Mouse (Mus musculus) E14TG2a.4 (cell line): ENCODE data around the gene Chil5.
"Not testable (repeated sequence)": the region's sequence is repeated elsewhere in the genome, so short reads cannot be mapped to it uniquely, and the experiment has no call there.

Experiments
- H3K27me3 ChIP-seq: 2 replicates; pipeline ENCODE4 v1.6.1; 2014; ENCODE audit warnings: low read length, control low read depth; ENCODE audit not compliant: insufficient read depth
- H3K36me3 ChIP-seq: 2 replicates; pipeline ENCODE4 v1.6.1; 2014; ENCODE audit warnings: low read length, control low read depth; ENCODE audit not compliant: insufficient read depth
- H3K4me1 ChIP-seq: replicated peaks from 2 replicates; pipeline ENCODE4 v1.6.1; 2014; ENCODE audit warnings: low read depth, low read length, control low read depth
- H3K4me3 ChIP-seq: replicated peaks from 2 replicates; pipeline ENCODE4 v1.5.1; 2014; ENCODE audit warnings: mild to moderate bottlenecking, low read length
- H3K9me3 ChIP-seq: 2 replicates; pipeline ENCODE4 v1.6.1; 2014; ENCODE audit warnings: low read length, control low read depth
- CTCF ChIP-seq: conservative IDR thresholded peaks from 2 replicates; pipeline ENCODE4 v1.5.1; 2014; ENCODE audit warnings: low read length
- NANOG ChIP-seq: IDR thresholded peaks from 2 replicates; pipeline ENCODE4 v1.6.1; 2014; ENCODE audit warnings: borderline replicate concordance, low read length, mixed read lengths
- POU5F1 ChIP-seq: IDR thresholded peaks from 2 replicates; pipeline ENCODE4 v1.6.1; 2014; ENCODE audit warnings: low read length, borderline replicate concordance

Chil5 gene

GRCm38 (mm10) chr3:106032781-106033180 lies at the start of gene Chil5:
Gene Chil5, minus strand, starts transcription at chr3:106032814.
- no peaks in the 10 kb centered on the region for H3K4me1 ChIP-seq
- H3K36me3 ChIP-seq = no peaks in the 10 kb centered on the region
- H3K9me3 ChIP-seq = no peaks in the 10 kb centered on the region
- no peak for TF ChIP-seq CTCF
- no peak for TF ChIP-seq POU5F1
- no peak for TF ChIP-seq NANOG
- H3K27me3 ChIP-seq = no peaks in the 10 kb centered on the region
- H3K4me3 ChIP-seq = no peak within 1 kb of the TSS

GRCm38 (mm10) chr3:106074824-106075223 lies 42.2 kb upstream of the Chil5 start:
- no peaks in the 10 kb centered on the region for H3K27me3 ChIP-seq
- no peaks in the 10 kb centered on the region for H3K4me1 ChIP-seq
- TF ChIP-seq POU5F1 (no peak), NANOG (no peak), CTCF (no peak)
- H3K36me3 ChIP-seq = no peaks in the 10 kb centered on the region
- H3K4me3 ChIP-seq = no peak overlapping the region
- no peaks in the 10 kb centered on the region for H3K9me3 ChIP-seq

- H3K27me3 ChIP-seq = no peaks in the 10 kb centered on the region
- no peaks in the 10 kb centered on the region for H3K9me3 ChIP-seq
- no peaks in the 10 kb centered on the region for H3K36me3 ChIP-seq
- H3K4me3 ChIP-seq = no peak overlapping the region
- no peak for TF ChIP-seq POU5F1
- no peak for TF ChIP-seq CTCF
- no peak for TF ChIP-seq NANOG
- H3K4me1 ChIP-seq = no peaks in the 10 kb centered on the region
These were observed 38.4 kb upstream of the Chil5 start for GRCm38 (mm10) chr3:106070994-106071393.

- H3K4me1 ChIP-seq, H3K27me3 ChIP-seq, H3K36me3 ChIP-seq, H3K9me3 ChIP-seq, H3K4me3 ChIP-seq: not testable (repeated sequence)
- peak; percentile 48 for TF ChIP-seq CTCF
These were observed 35.1 kb upstream of the Chil5 start for GRCm38 (mm10) chr3:106067707-106068106.

GRCm38 (mm10) chr3:106057966-106058365 lies 25.4 kb upstream of the Chil5 start:
- no peaks in the 10 kb centered on the region for H3K36me3 ChIP-seq
- H3K4me3 ChIP-seq = no peak overlapping the region
- no peaks in the 10 kb centered on the region for H3K9me3 ChIP-seq
- no peak for TF ChIP-seq CTCF
- no peak for TF ChIP-seq NANOG
- TF ChIP-seq POU5F1 = no peak
- H3K4me1 ChIP-seq = no peaks in the 10 kb centered on the region
- peaks cover 8% of the 10 kb centered on the region; the same call in 1 of the 2 replicates for H3K27me3 ChIP-seq

GRCm38 (mm10) chr3:106051896-106052295 lies 19.3 kb upstream of the Chil5 start:
- no peak for TF ChIP-seq POU5F1
- no peak for TF ChIP-seq NANOG
- no peak for TF ChIP-seq CTCF
- no peaks in the 10 kb centered on the region for H3K36me3 ChIP-seq
- 0 out of 2 replicates have a peak, but pooled peaks cover 6% of the 10 kb centered on the region for H3K27me3 ChIP-seq
- H3K4me1 ChIP-seq = no peaks in the 10 kb centered on the region
- no peaks in the 10 kb centered on the region for H3K9me3 ChIP-seq
- peak overlapping the region; percentile 77 for H3K4me3 ChIP-seq

GRCm38 (mm10) chr3:106040306-106040705 lies 7.7 kb upstream of the Chil5 start:
- no peaks in the 10 kb centered on the region for H3K36me3 ChIP-seq
- H3K27me3 ChIP-seq = no peaks in the 10 kb centered on the region
- no peak overlapping the region for H3K4me3 ChIP-seq
- H3K4me1 ChIP-seq = no peaks in the 10 kb centered on the region
- TF ChIP-seq POU5F1 = no peak
- H3K9me3 ChIP-seq = no peaks in the 10 kb centered on the region

- H3K27me3 ChIP-seq = no peaks in the 10 kb centered on the region
- TF ChIP-seq CTCF (no peak), NANOG (no peak), POU5F1 (no peak)
- H3K4me3 ChIP-seq = no peak overlapping the region
These were observed 8.5 kb downstream of the Chil5 start for GRCm38 (mm10) chr3:106024135-106024534.

GRCm38 (mm10) chr3:106021840-106022239 lies 10.8 kb downstream of the Chil5 start:
- Histone ChIP-seq H3K4me1 (no peaks in the 10 kb centered on the region), H3K36me3 (no peaks in the 10 kb centered on the region), H3K4me3 (no peak overlapping the region), H3K27me3 (no peaks in the 10 kb centered on the region), H3K9me3 (no peaks in the 10 kb centered on the region)
- TF ChIP-seq NANOG (no peak), POU5F1 (no peak), CTCF (no peak)

More at GRCm38 (mm10) chr3:106024135-106024534, 8.5 kb downstream of the Chil5 start:
- H3K36me3 ChIP-seq = no peaks in the 10 kb centered on the region
- no peaks in the 10 kb centered on the region for H3K4me1 ChIP-seq
- H3K9me3 ChIP-seq = no peaks in the 10 kb centered on the region
